Mouse (Mus musculus) CH12.LX (cell line): ENCODE data around the gene Prkca. TPM values are rescaled to one million over a fixed set of nuclear protein-coding genes. Genes with fewer than 3 reads are reported as not detected.

Experiments used
- DNase-seq: peaks from one replicate; pipeline ENCODE4 v3.0.0-alpha.2; 2013; ENCODE audit errors: extremely low read depth
- H3K27ac ChIP-seq: 2 replicates; pipeline ENCODE4 v1.5.1; 2012; ENCODE audit warnings: low read depth, mild to moderate bottlenecking, control low read depth, moderate library complexity; ENCODE audit not compliant: insufficient read depth
- H3K27me3 ChIP-seq: replicated peaks from 2 replicates; pipeline ENCODE3; 2012; ENCODE audit warnings: inconsistent platforms
- H3K36me3 ChIP-seq, 2 experiments: replicated peaks in 1 of 2; 2 replicates each; pipeline versions ENCODE3 to v1.6.1; 2012; ENCODE audit warnings: inconsistent platforms in 1 of 2, low read length in 1 of 2, mild to moderate bottlenecking in 1 of 2, mixed read lengths in 1 of 2, moderate library complexity in 1 of 2; ENCODE audit not compliant: control insufficient read depth in 1 of 2, insufficient read depth in 1 of 2
- H3K4me1 ChIP-seq, 2 experiments: 2 replicates each; pipeline ENCODE4 v1.6.1; 2012; ENCODE audit warnings: inconsistent platforms in 1 of 2, moderate library complexity in 1 of 2; ENCODE audit not compliant: insufficient read depth in 2 of 2, control insufficient read depth in 1 of 2
- H3K4me2 ChIP-seq: 2 replicates; pipeline ENCODE4 v1.6.1; 2012; ENCODE audit warnings: low read depth, mild to moderate bottlenecking, control low read depth; ENCODE audit not compliant: poor library complexity, insufficient read depth, severe bottlenecking
- H3K4me3 ChIP-seq, 3 experiments: fragments of 150-350 bp in 1 of 3; sonication (generic) in 1 of 3; replicated peaks in 1 of 3; 2 replicates each; pipeline versions ENCODE3 to v1.5.1; 2011 to 2012; ENCODE audit warnings: low read depth in 2 of 3, low read length in 2 of 3, mild to moderate bottlenecking in 2 of 3, moderate library complexity in 2 of 3, control low read depth in 1 of 3, improper control_type of control experiment in 1 of 3, inconsistent platforms in 1 of 3, mixed read lengths in 1 of 3; ENCODE audit not compliant: poor library complexity in 1 of 3
- H3K79me2 ChIP-seq: replicated peaks from 2 replicates; pipeline ENCODE4 v1.6.1; 2012; ENCODE audit warnings: mild to moderate bottlenecking, moderate library complexity; ENCODE audit not compliant: control insufficient read depth, poor library complexity, insufficient read depth, severe bottlenecking; ENCODE audit errors: extremely low read depth
- H3K9ac ChIP-seq: 2 replicates; pipeline ENCODE4 v1.6.1; 2012; ENCODE audit warnings: low read depth, mild to moderate bottlenecking, control low read depth, moderate library complexity; ENCODE audit not compliant: insufficient read depth
- H3K9me3 ChIP-seq: replicated peaks from 2 replicates; pipeline ENCODE3; 2012; ENCODE audit warnings: low read length, inconsistent platforms, mixed read lengths
- BHLHE40 ChIP-seq: IDR thresholded peaks from 2 replicates; pipeline ENCODE4 v1.6.1; 2011; ENCODE audit warnings: mild to moderate bottlenecking, low read depth, low read length, improper control_type of control experiment
- CHD1 ChIP-seq: IDR thresholded peaks from 2 replicates; pipeline ENCODE4 v1.6.1; 2012; ENCODE audit warnings: low read depth, low read length, improper control_type of control experiment, inconsistent platforms
- CTCF ChIP-seq, 2 experiments: IDR thresholded peaks in 1 of 2; conservative IDR thresholded peaks in 1 of 2; 2 replicates each; pipeline ENCODE4 v1.5.1; 2011 to 2012; ENCODE audit warnings: low read depth in 2 of 2, low read length in 2 of 2, improper control_type of control experiment in 1 of 2, inconsistent platforms in 1 of 2, mild to moderate bottlenecking in 1 of 2, moderate library complexity in 1 of 2
- E2F4 ChIP-seq: IDR thresholded peaks from 2 replicates; pipeline ENCODE4 v1.6.1; 2011; ENCODE audit warnings: low read depth, low read length, improper control_type of control experiment; ENCODE audit not compliant: insufficient replicate concordance
- ELF1 ChIP-seq: IDR thresholded peaks from 2 replicates; pipeline ENCODE4 v1.6.1; 2014; ENCODE audit warnings: low read depth, mild to moderate bottlenecking, inconsistent platforms, low read length, improper control_type of control experiment
- ETS1 ChIP-seq: conservative IDR thresholded peaks from 2 replicates; pipeline ENCODE4 v1.6.1; 2012; ENCODE audit warnings: low read depth, mild to moderate bottlenecking, inconsistent platforms, low read length, improper control_type of control experiment, moderate library complexity
- GABPA ChIP-seq: IDR thresholded peaks from 2 replicates; pipeline ENCODE4 v1.6.1; 2012; ENCODE audit warnings: low read depth, low read length, improper control_type of control experiment, inconsistent platforms; ENCODE audit not compliant: insufficient replicate concordance
- IRF4 ChIP-seq: IDR thresholded peaks from 2 replicates; pipeline ENCODE4 v1.6.1; 2014; ENCODE audit warnings: low read depth, mild to moderate bottlenecking, inconsistent platforms, low read length, improper control_type of control experiment
- JUN ChIP-seq: IDR thresholded peaks from 2 replicates; pipeline ENCODE4 v1.6.1; 2011; ENCODE audit warnings: low read depth, mild to moderate bottlenecking, low read length, improper control_type of control experiment, moderate library complexity; ENCODE audit not compliant: insufficient read depth
- KAT2A ChIP-seq: IDR thresholded peaks from 2 replicates; pipeline ENCODE4 v1.6.1; 2012; ENCODE audit warnings: low read length, improper control_type of control experiment, inconsistent platforms; ENCODE audit not compliant: insufficient replicate concordance
- MAZ ChIP-seq: IDR thresholded peaks from 2 replicates; pipeline ENCODE4 v1.6.1; 2012; ENCODE audit warnings: low read depth, mild to moderate bottlenecking, inconsistent platforms, low read length, improper control_type of control experiment, moderate library complexity
- MXI1 ChIP-seq: IDR thresholded peaks from 2 replicates; pipeline ENCODE4 v1.6.1; 2011; ENCODE audit warnings: mild to moderate bottlenecking, low read depth, low read length, improper control_type of control experiment
- NELFE ChIP-seq: IDR thresholded peaks from 2 replicates; pipeline ENCODE4 v1.6.1; 2011; ENCODE audit warnings: low read depth, low read length, improper control_type of control experiment
- NRF1 ChIP-seq: IDR thresholded peaks from 2 replicates; pipeline ENCODE4 v1.6.1; 2014; ENCODE audit warnings: low read depth, mild to moderate bottlenecking, inconsistent platforms, low read length, improper control_type of control experiment, moderate library complexity
- PAX5 ChIP-seq: IDR thresholded peaks from 2 replicates; pipeline ENCODE4 v1.6.1; 2012; ENCODE audit warnings: low read length, inconsistent platforms, mixed read lengths
- RAD21 ChIP-seq: IDR thresholded peaks from 2 replicates; pipeline ENCODE4 v1.6.1; 2011; ENCODE audit warnings: low read depth, mild to moderate bottlenecking, low read length, improper control_type of control experiment, moderate library complexity
- SIN3A ChIP-seq: IDR thresholded peaks from 2 replicates; pipeline ENCODE4 v1.6.1; 2012; ENCODE audit warnings: low read length, improper control_type of control experiment, inconsistent platforms
- SMC3 ChIP-seq: IDR thresholded peaks from 2 replicates; pipeline ENCODE4 v1.6.1; 2011; ENCODE audit warnings: low read depth, low read length, improper control_type of control experiment
- TCF12 ChIP-seq: IDR thresholded peaks from 2 replicates; pipeline ENCODE4 v1.6.1; 2014; ENCODE audit warnings: low read depth, mild to moderate bottlenecking, inconsistent platforms, low read length, improper control_type of control experiment
- USF1 ChIP-seq: IDR thresholded peaks from 2 replicates; pipeline ENCODE4 v1.6.1; 2014; ENCODE audit warnings: low read depth, mild to moderate bottlenecking, inconsistent platforms, low read length, improper control_type of control experiment
- ZC3H11A ChIP-seq: IDR thresholded peaks from 2 replicates; pipeline ENCODE4 v1.6.1; 2012; ENCODE audit warnings: low read depth, mild to moderate bottlenecking, inconsistent platforms, low read length, improper control_type of control experiment
- ZKSCAN1 ChIP-seq: IDR thresholded peaks from 2 replicates; pipeline ENCODE4 v1.6.1; 2012; ENCODE audit warnings: low read depth, inconsistent platforms, low read length, improper control_type of control experiment, borderline replicate concordance
- ZMIZ1 ChIP-seq: IDR thresholded peaks from 2 replicates; pipeline ENCODE4 v1.6.1; 2012; ENCODE audit warnings: low read depth, mild to moderate bottlenecking, inconsistent platforms, low read length, improper control_type of control experiment
- ZNF384 ChIP-seq: IDR thresholded peaks from 2 replicates; pipeline ENCODE4 v1.6.1; 2012; ENCODE audit warnings: low read depth, low read length, improper control_type of control experiment, inconsistent platforms
- dilution Hi-C: fragments of 300-500 bp; cut with MboI; formaldehyde crosslinking; loops from 2 replicates; pipeline ENCODE4 v1.14.3; 2020; ENCODE audit warnings: low sequenced_read_pairs; ENCODE audit not compliant: extremely low pct_unique_long_range_greater_than_20kb, extremely low pct_ligation_motif_present
- in situ Hi-C: fragments of 300-500 bp; cut with MboI; formaldehyde crosslinking; loops from 3 replicates; pipeline ENCODE4 v1.14.3; 2019; ENCODE audit warnings: low sequenced_read_pairs, low pct_ligation_motif_present, low pct_unique_long_range_greater_than_20kb, mixed read lengths
- polyA plus RNA-seq: library from polyadenylated mRNA; unstranded; fragments of >175 nt; gene quantifications from 2 replicates; pipeline ENCODE4 v1.2.1, GENCODE M21; 2012; ENCODE audit warnings: low read depth; ENCODE audit not compliant: insufficient read length
- total RNA-seq, 2 experiments: library from RNA; depleted of rRNA; stranded (reverse); fragments of 300-350 nt in 1 of 2; fragments of >200 nt in 1 of 2; gene quantifications; 2 replicates each; pipeline ENCODE4 v1.2.3; 2012 to 2014

The Prkca gene
- total and polyA plus RNA-seq, 3 experiments: 40.0 to 107 (median 43.7) TPM

GRCm38 (mm10) chr11:108307258-108307657 is 36.5 kb downstream of the Prkca start:
- H3K79me2 ChIP-seq: peaks cover 24% of the 10 kb centered on the region
- DNase-seq: no peak
- peaks cover 12 to 82% of the 10 kb centered on the region in 2 experiments for H3K36me3 ChIP-seq
- in situ Hi-C loops: no loop called here
- TF ChIP-seq PAX5 (no peak), NELFE (no peak), NRF1 (no peak), ZKSCAN1 (no peak), BHLHE40 (no peak), KAT2A (no peak)
- no peak overlapping the region for H3K9ac ChIP-seq
- H3K4me3 ChIP-seq: no peak overlapping the region
- H3K9me3 ChIP-seq: no peaks in the 10 kb centered on the region
- dilution Hi-C loops: no loop called here
- H3K4me2 ChIP-seq: no peak overlapping the region
- no peaks in the 10 kb centered on the region for H3K27me3 ChIP-seq
- no peak overlapping the region for H3K27ac ChIP-seq
- peaks cover 0 to 23% of the 10 kb centered on the region in 2 experiments for H3K4me1 ChIP-seq

GRCm38 (mm10) chr11:108303787-108304186 is 39.9 kb downstream of the Prkca start:
- no peak overlapping the region for H3K27ac ChIP-seq
- peaks cover 0 to 16% of the 10 kb centered on the region in 2 experiments; a peak in 1 of 4 replicates for H3K4me1 ChIP-seq
- TF ChIP-seq ETS1 (no peak), GABPA (no peak), RAD21 (no peak), USF1 (no peak), TCF12 (no peak), ZMIZ1 (no peak), KAT2A (no peak)
- no peak for DNase-seq
- in situ Hi-C loops (no loop called here), dilution Hi-C loops (no loop called here)
- no peak overlapping the region for H3K4me3 ChIP-seq
- no peak overlapping the region for H3K9ac ChIP-seq
- peaks cover 18% of the 10 kb centered on the region for H3K79me2 ChIP-seq
- H3K27me3 ChIP-seq: no peaks in the 10 kb centered on the region
- H3K4me2 ChIP-seq: no peak overlapping the region
- no peaks in the 10 kb centered on the region for H3K9me3 ChIP-seq
- peaks cover 23 to 90% of the 10 kb centered on the region in 2 experiments for H3K36me3 ChIP-seq

- in situ Hi-C loops: no loop called here
- H3K79me2 ChIP-seq: peaks cover 16% of the 10 kb centered on the region
- no peak overlapping the region for H3K4me2 ChIP-seq
- no peak overlapping the region for H3K27ac ChIP-seq
- no peaks in the 10 kb centered on the region for H3K9me3 ChIP-seq
- DNase-seq: no peak
- H3K4me3 ChIP-seq: no peak overlapping the region
- peaks cover 0 to 27% of the 10 kb centered on the region in 2 experiments; a peak in 2 of 4 replicates for H3K4me1 ChIP-seq
- peaks cover 23 to 95% of the 10 kb centered on the region in 2 experiments for H3K36me3 ChIP-seq
- no peaks in the 10 kb centered on the region for H3K27me3 ChIP-seq
- no peak overlapping the region for H3K9ac ChIP-seq
- dilution Hi-C loops: no loop called here
- TF ChIP-seq ELF1 (no peak), MAZ (no peak), CHD1 (no peak), CTCF (conservative IDR thresholded peaks at IDR 0.05 in 1 of 2, IDR thresholded peaks at IDR 0.05 in 1 of 2; ENCODE audit: low read depth in 2 of 2, low read length in 2 of 2) (no peak), IRF4 (no peak), SIN3A (no peak), GABPA (no peak), SMC3 (no peak), MXI1 (no peak), JUN (no peak), ZC3H11A (no peak), NRF1 (no peak), ZNF384 (no peak), E2F4 (no peak), ETS1 (no peak), USF1 (no peak), BHLHE40 (no peak)
Observed at GRCm38 (mm10) chr11:108301796-108302490, 41.8 kb downstream of the Prkca start.
